Mouse (Mus musculus) gastrocnemius, adult 2 months (tissue): ENCODE data around the gene Hk2. TPM values are rescaled to one million over a fixed set of nuclear protein-coding genes. Genes with fewer than 3 reads are reported as not detected.
"Not testable (repeated sequence)": the region's sequence is repeated elsewhere in the genome, so short reads cannot be mapped to it uniquely, and the experiment has no call there.

Source experiments
- DNase-seq: peaks from one replicate; pipeline ENCODE4 v3.0.0; 2022
- H3K27ac ChIP-seq: fragments of 200-600 bp; 2 replicates; pipeline ENCODE4 v1.8.1; 2022; ENCODE audit warnings: mild to moderate bottlenecking
- H3K4me3 ChIP-seq: fragments of 200-600 bp; 2 replicates; pipeline ENCODE4 v1.8.1; 2022; ENCODE audit warnings: mild to moderate bottlenecking, moderate library complexity
- CTCF ChIP-seq: fragments of 200-600 bp; IDR thresholded peaks from 2 replicates; pipeline ENCODE4 v1.8.1; 2022; ENCODE audit warnings: antibody characterized with exemption, mild to moderate bottlenecking, moderate library complexity
- intact Hi-C: fragments of 180-260 bp; cut with DNase I; formaldehyde crosslinking; loops from one replicate; pipeline ENCODE4 v1.15.1; 2025
- total RNA-seq, 2 experiments: library from RNA; stranded (reverse); gene quantifications; 2 replicates each; pipeline ENCODE4 v1.2.3; 2021

Gene Hk2
- total RNA-seq, 2 experiments from 2014 or later = 243 to 313 TPM

- intact Hi-C loops = loop anchor here (10.0 kb wide), 1 partner anchor 409 kb away; no protein-coding TSS in a partner anchor
- DNase-seq = no peak
- no peak for TF ChIP-seq CTCF
- Histone ChIP-seq H3K27ac (no peak overlapping the region), H3K4me3 (no peak overlapping the region)
Observed at GRCm38 (mm10) chr6:82703710-82704109, 70.5 kb downstream of the Hk2 start.

DNA sequence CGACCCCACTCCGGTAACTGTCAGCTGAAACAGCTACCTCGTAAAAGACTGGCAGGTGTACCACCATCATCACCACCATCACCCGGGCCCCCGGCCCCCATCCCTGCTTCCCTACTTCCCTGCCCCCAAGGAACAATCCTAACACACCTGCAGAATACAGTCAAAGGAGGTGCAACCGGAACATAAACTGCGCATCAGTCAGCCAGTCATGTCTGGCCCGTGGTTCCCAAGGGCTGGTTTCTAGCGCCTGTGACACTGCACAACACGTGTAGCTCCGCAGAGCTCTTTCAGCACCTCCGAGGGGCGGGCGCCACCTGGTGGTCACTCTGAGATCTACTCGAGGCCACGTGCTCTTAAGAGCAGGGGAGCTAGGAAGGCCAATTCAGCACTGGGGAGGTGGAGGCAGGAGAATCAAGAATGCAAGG is 71.6 kb downstream of the Hk2 start:
- no peak overlapping the region for H3K4me3 ChIP-seq
- intact Hi-C loops = loop anchor here (10.0 kb wide), 1 partner anchor 408 kb away; no protein-coding TSS in a partner anchor
- TF ChIP-seq CTCF = peak; percentile 97
- DNase-seq = peak; percentile 91
- H3K27ac ChIP-seq = no peak overlapping the region

- no peak overlapping the region for H3K4me3 ChIP-seq
- TF ChIP-seq CTCF = no peak
- H3K27ac ChIP-seq = no peak overlapping the region
- no peak for DNase-seq
- intact Hi-C loops = loop anchor here (10.0 kb wide), 1 partner anchor 406 kb away; no protein-coding TSS in a partner anchor
Observed at GRCm38 (mm10) chr6:82701296-82701695, 73.0 kb downstream of the Hk2 start.

DNA sequence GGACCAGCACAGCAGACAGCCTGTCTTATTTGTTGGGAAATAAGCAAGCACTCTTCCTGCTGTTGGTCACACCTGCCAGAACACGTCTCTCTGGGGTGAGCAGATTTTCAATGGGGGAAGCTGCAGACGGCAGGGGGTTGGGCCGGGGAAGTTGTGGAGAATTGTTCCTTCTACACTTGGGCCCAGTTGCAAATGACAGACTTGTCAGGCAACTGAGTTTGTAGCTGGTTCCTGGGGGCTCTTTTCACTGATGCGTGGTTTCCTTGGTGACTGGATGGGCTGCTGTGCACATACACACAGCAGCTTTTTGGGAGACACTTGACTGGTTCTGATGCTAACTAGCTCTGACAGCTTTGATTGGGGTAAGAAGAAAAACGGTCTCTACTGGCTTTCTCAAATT is 74.4 kb downstream of the Hk2 start:
- intact Hi-C loops = loop anchor here (10.0 kb wide), 1 partner anchor 405 kb away; no protein-coding TSS in a partner anchor
- Histone ChIP-seq H3K4me3 (no peak overlapping the region), H3K27ac (no peak overlapping the region)
- no peak for DNase-seq
- no peak for TF ChIP-seq CTCF

DNA sequence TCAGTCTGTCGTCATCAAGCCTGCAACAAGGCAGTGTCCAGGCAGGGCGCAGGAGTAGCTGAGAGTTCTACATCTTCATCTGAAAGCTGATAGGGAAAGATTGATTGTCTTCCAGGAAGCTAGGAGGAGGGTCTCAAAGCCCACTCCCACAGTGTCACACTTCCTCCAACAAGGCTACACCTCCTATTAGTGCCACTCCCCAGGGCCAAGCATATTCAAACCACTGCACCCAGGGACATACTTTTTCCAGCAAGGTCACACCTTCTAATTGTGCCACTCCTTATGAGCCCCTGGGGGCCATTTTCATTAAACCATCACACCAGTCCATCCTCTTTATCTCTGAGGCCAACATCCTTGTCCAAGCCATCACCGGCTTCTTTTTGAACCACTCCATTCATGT is 77.5 kb downstream of the Hk2 start:
- no peak for DNase-seq
- Histone ChIP-seq H3K27ac (no peak overlapping the region), H3K4me3 (no peak overlapping the region)
- intact Hi-C loops = no loop called here
- TF ChIP-seq CTCF = no peak

DNA sequence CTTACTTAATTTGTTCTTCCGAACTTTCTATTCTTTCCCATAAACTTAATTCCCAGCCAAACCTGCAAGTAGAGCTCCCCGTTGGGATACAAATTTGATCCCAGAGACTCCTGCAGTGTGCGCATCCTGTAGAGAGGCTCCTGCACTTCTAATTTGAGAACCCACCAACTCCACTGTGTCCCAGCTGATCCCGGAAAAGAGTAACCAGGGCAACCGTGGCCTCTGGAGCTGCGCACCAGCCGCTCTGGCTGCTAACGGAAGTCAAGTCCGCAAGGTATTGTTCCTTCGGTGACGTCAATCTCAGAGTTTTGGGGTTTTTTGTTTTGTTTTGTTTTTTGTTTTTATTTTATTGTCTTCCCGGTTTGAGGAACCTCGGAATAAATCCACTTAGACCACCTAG is 79.6 kb downstream of the Hk2 start:
- no peak for TF ChIP-seq CTCF
- intact Hi-C loops = no loop called here
- no peak overlapping the region for H3K4me3 ChIP-seq
- DNase-seq = no peak
- no peak overlapping the region for H3K27ac ChIP-seq

GRCm38 (mm10) chr6:82689474-82689873 is 84.8 kb downstream of the Hk2 start:
- DNase-seq = no peak
- TF ChIP-seq CTCF = no peak
- H3K4me3 ChIP-seq = no peak overlapping the region
- no peak overlapping the region for H3K27ac ChIP-seq
- intact Hi-C loops = no loop called here

DNA sequence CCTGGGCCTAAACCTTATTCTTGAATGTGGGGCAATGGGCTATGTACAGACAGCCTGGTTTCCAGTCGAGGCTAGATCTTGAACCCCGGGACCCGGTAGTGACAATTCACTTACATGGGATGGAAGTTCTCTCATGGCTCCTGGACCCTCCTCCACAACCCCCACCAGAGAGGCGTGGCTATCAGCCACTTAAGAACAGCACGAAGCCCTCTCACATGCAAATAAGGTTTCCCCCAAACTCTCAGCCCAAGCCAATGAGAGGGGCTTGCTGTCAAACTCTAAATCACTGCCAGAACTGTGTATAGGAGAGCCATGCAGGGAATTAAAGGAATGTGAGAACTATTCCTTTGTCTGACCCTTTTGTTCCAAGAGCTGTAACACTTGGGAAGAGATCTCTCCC is 85.7 kb downstream of the Hk2 start:
- H3K27ac ChIP-seq, DNase-seq, H3K4me3 ChIP-seq, intact Hi-C loops: not testable (repeated sequence)

GRCm38 (mm10) chr6:82684136-82684535 is 90.1 kb downstream of the Hk2 start:
- Histone ChIP-seq H3K27ac (no peak overlapping the region), H3K4me3 (no peak overlapping the region)
- no peak for DNase-seq
- intact Hi-C loops = no loop called here
- no peak for TF ChIP-seq CTCF

DNA sequence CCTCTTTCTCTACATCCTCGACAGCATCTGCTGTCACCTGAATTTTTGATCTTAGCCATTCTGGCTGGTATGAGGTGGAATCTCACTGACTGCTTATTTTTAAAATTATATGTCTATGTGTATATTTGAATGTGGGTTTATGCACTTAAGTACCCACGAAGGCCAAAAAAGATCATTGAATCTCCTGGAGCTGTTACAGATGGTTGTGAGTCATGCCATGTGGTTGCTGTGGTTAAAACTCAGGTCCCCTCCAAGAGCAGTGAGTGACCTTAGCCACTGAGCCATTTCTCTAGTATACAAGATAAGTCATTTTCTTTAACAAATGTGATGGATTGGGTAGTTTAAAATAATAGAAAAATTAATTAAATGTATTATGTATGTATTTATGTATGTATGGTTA is 95.0 kb downstream of the Hk2 start:
- H3K4me3 ChIP-seq, H3K27ac ChIP-seq, intact Hi-C loops, DNase-seq: not testable (repeated sequence)

DNA sequence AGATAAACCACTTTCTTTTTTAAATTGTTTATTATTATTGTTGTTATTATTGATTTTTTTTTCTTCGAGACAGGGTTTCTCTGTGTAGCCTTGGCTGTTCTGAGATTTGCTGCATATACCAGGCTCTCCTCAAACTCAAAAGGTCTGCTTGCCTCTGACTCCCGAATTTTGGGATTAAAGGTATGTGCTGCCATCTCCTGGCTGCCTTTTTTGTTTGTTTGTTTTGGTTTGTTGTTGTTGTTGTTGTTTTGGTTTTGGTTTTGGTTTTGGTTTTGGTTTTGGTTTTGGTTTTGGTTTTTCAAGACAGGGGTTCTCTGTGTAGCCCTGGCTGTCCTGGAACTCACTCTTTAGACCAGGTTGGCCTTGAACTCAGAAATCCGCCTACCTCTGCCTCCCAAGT is 96.6 kb downstream of the Hk2 start:
- intact Hi-C loops, H3K27ac ChIP-seq, H3K4me3 ChIP-seq, DNase-seq: not testable (repeated sequence)

Other genes starting within 250 kb of the Hk2 start
- gene Pole4, start 69.1 kb downstream of the Hk2 start, total RNA-seq = 10 to 100 TPM; 16.7 to 18.4 TPM
- under 1 TPM in 1 of 2 experiments, not detected in 1; 0.05 TPM for gene Sema4f, start 165.3 kb upstream of the Hk2 start, total RNA-seq
- gene M1ap, start 172.4 kb upstream of the Hk2 start, total RNA-seq = under 1 TPM in 1 of 2 experiments, not detected in 1; 0.45 TPM